Mouse (Mus musculus) frontal cortex, adult 2 months (tissue): ENCODE results near the gene Dnmbp. TPM values are rescaled to one million over a fixed set of nuclear protein-coding genes. Genes with fewer than 3 reads are reported as not detected.

Source experiments
- DNase-seq, 2 experiments: peaks; one replicate each; pipeline ENCODE4 v3.0.0; 2022; ENCODE audit warnings: low spot score in 1 of 2; ENCODE audit errors: extremely low spot score in 1 of 2
- polyA plus RNA-seq: library from polyadenylated mRNA; depleted of rRNA; stranded (reverse); fragments of >200 nt; gene quantifications from 2 replicates; pipeline ENCODE4 v1.2.3, GENCODE M21; 2012

The Dnmbp gene
- polyA plus RNA-seq, 1 experiment, result 11.4 TPM

- DNase-seq, result no peak
Measured at GRCm38 (mm10) chr19:43949111-43949810, 9.3 kb upstream of the Dnmbp start.

DNA sequence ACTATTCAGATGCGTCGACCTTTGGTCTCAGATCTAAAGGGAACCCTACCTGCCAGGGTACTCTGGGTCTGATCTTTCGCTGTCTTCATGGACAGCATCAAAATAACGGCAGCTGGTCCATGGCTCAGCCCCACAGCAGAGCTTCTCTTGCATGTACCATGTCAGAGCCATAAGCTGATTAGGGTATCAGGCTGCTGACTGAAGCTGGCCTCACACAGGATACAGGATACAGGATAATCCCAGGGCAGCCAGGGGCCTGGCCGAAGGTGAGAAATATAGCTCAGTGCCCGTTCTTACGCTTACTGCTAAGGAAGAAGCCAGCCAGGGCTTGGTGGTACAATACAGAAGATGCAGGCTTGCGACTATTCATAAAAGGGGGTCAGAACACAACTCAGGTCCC, 4.6 kb upstream of the Dnmbp start:
- no peak for DNase-seq

DNA sequence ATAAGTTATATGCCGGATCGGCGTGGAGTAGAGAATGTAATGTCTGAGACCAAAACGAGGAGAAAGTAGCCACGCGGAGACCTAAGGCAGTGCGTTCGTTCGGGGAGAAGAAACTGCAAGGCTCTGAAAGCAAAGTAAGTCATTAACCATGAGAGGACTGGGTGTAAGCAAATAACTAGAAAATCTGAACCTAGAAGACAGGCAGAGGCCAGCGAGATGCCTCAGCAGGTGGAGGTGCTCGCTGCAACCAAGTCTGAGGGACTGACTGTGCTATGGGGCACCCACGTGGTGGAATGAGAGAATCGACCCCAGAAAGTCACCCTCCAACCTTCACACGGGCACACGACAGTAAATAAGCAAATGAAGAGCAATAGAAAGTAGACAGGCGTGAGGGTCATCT, 3.1 kb upstream of the Dnmbp start:
- DNase-seq, result no peak

DNA sequence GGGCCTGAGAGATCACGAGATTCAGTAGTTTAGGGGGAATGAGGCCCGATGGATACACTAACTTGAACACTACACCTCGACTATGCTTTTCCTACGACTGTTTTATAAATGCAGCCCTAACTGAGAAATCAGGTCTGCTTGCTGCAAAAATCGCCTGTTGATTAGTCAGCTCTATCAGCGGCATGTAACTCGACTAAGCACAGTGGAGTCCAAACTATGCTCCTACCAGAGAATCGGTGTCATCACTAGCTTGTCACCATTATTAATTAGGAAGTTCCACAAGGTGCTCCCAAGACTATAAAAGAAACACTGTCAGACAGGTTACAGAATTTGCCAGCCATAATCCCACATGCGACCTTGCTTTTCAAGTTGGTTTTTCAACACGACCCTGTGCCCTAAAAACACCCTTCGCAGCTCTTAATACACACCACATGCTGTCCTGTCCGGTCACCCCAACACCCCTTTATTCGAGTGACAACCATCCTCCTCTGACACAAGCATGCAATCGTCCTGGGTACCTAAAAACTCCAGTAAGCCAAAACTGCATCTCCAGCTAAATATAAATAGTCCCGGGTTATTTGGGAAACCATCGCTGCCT, 721 bp downstream of the Dnmbp start:
- no peak for DNase-seq

- DNase-seq, result no peak
Measured at GRCm38 (mm10) chr19:43938355-43938754, 1.6 kb downstream of the Dnmbp start.

DNA sequence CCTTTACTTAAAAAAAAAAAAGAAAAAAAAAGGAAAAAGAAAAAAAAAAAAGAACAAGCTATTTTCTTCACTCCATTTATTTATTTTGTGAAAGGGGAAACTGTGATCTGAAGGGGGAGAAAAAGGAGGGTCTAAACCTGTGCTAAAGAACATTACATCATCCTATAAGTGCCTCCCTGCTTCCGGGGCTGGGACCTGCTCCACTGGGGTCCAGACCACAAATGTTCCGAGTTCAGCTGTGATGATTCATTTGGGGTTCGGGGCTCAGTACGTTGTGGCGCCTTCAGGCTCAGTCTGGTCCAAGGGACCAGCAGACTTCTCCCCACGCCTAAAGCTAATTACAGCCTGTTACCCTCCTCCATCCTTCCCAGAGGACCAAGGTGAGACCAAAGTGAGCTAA, 9.1 kb downstream of the Dnmbp start:
- DNase-seq, result no peak

DNA sequence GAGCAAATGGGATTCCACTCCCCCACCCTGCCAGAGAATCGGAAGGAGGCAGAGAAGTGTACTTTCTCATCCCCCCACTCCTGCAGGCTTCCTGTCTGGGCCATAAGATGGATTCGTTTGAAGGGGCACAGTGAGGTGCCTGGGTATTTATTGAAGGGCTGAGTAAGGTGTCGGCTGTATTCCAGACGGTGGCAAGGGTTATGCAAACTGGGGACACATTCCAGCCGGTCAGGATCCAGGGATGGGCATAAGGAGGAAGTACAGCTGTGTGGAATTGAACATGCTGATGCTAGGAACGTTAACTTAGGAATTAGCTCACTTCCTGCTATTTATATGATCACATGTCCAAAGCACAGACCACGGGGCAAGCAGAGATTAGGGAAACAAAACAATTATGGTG, 9.6 kb downstream of the Dnmbp start:
- DNase-seq, result no peak

GRCm38 (mm10) chr19:43929869-43930268, 10.1 kb downstream of the Dnmbp start:
- DNase-seq, result no peak

- DNase-seq, result no peak
Measured at GRCm38 (mm10) chr19:43927967-43928366, 12.0 kb downstream of the Dnmbp start.

DNA sequence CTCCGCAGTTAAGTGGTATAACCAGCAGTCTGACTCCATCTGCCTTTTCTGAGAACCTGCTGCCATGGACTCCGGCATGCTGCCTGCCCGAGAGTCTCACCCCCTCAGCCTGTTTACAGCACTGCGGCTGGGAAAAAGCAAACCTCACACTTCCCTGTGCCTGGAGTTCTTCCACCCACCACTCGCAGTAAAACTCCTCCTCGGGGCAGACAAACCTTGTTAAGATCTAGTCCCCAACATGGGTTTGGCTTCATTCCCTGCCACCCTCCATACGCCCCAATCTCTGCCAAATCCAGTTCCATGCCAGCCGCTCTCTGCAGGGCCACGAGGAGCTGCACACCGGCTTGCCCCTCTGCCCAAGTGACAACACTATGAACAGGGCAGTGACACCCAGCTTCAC, 12.9 kb downstream of the Dnmbp start:
- DNase-seq, result peak; percentile 29 to 71

DNA sequence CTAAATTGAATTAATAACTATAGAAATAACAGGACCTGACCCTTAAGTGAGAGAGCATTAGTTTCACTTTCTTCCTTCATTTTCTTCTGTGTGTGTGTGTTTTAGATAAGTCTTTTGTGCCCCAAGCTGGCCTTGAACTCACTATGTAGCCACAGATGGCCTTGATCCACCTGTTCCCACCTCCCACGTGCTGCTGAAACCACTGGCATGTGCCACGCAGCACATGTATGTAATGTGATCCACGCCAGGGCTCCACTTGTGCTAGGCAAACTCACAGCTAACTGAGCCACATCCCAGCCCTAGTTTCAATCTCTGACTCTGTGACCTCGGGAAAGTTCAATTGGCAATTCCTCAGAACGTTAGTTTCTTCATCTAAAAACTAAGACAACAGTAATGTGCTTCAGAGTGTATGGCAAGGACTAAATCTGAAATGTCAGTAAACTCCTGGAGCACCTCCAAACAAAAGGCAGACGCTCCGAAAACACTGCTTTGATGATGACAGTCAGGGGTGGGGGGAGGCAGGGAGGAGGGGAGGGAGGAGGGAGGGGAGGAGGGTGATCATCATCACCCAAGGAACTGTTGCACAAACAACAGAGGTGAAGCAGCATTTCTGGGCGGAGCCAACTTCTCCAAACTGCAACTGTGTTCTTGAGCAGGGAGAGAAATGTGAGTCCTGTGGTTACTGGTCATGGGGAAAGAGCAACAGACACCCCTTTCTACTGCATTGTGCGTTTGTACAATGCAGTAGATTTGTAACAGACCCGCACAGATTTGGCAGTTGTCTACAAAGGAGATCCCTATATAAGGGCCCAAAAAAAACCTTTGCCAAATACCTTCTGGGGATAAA, 13.6 kb downstream of the Dnmbp start:
- no peak for DNase-seq

- no peak for DNase-seq
Measured at GRCm38 (mm10) chr19:43924361-43924760, 15.6 kb downstream of the Dnmbp start.

- DNase-seq, result no peak
Measured at GRCm38 (mm10) chr19:43922963-43923362, 17.0 kb downstream of the Dnmbp start.

- no peak for DNase-seq
Measured at GRCm38 (mm10) chr19:43921410-43921809, 18.6 kb downstream of the Dnmbp start.

DNA sequence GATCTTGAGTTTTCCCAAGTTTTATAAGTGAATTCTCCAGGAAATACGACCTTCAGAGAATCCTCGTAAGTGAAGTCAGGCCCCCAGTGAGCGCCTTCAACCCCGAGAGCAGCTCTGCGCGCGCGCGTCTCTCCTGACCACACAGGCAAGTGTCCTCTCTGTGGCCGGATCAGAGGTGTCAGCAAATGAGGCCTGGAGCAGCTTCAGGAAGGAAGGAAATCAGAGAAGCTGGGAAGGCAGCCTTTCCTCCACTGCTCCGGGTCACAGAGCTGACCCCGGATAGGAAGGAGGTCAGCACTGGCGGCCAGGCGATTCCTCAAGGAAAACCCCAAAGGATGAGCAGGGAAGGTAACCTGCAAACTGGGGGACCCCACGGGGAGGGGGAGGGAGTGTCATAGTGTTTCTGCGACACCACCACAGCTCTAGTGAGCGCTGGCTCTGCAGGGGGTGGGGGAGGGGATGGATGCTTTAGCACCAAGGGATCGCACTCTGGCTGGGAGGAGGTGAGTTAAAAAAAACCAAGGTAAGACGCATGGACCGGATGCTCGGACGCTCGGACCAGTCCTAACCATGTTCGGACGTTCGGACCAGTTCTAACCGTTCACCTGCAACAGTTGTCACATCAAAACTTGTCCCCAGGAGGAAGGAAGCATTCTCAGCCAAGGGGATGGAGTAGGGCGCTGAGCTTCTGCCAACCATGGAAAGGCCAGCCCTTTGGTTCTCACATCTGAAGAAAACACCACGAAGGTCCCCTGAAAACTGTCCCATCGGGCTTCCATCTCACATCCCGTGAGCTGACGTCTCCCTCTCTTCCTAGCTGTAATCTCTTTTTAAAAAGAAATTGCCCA, 19.3 kb downstream of the Dnmbp start:
- no peak for DNase-seq

DNA sequence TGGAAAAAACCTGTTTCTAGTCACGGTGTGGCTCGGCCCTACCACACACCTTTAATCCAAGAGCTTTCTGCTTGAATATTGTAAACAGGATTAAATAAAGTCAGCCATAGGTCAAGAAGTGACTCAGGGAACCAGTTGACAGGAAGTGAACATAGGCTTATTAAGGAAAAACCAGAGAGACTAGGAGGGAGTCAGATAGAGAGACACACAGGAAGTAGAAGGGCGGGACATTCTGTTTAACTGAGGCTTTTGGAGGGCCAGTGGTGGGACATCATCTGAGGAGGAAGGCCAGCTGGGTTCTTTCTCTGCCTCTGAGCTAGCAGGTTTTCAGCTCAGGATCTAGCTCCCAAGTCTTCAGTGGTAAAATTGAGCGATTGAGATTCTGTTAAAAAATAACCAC, 20.1 kb downstream of the Dnmbp start:
- no peak for DNase-seq

DNA sequence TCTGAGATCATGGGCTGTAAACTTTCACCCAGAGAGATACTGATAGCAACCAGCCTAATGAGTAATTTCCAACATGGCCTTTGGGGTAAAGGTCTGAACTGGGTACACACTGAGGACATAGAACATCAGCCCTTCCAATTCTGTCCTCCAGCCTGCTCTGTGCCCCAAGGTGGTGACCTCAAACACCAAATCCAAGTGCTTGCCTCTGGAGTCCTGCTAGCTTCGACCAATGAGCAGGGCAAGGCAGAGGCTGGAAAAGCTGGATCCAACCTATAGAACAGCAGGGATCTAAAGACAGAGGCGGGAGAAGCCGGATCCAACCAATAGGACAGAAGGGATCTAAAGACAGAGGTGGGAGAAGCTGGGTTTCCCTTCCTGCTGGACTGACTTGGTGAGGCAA, 21.2 kb downstream of the Dnmbp start:
- no peak for DNase-seq

GRCm38 (mm10) chr19:43917763-43918162, 22.2 kb downstream of the Dnmbp start:
- no peak for DNase-seq

DNA sequence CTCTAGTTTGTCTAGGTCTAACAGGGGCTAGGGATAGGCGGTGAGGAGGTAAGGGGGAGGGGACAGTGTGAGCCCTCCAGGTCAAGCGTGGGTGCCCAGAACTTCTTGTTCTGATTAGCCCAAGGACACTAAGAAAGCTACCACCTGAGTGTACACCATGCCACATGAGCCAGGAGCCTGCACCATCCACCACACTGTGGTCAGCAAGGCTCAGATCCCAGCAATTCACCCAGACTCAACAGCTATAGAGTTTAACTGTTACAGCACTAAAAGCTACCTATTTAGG, 22.6 kb downstream of the Dnmbp start:
- no peak for DNase-seq

- no peak for DNase-seq
Measured at GRCm38 (mm10) chr19:43916586-43917405, 23.2 kb downstream of the Dnmbp start.
